Mouse (Mus musculus) stomach, embryonic 16.5 days (tissue): ENCODE data around the gene Entr1. TPM values are rescaled to one million over a fixed set of nuclear protein-coding genes. Genes with fewer than 3 reads are reported as not detected.
"Not testable (repeated sequence)": the region's sequence is repeated elsewhere in the genome, so short reads cannot be mapped to it uniquely, and the experiment has no call there.

ENCODE experiments used
- ATAC-seq: fragments of 200-750 bp; cut with Nextera tagmentation; 2 replicates; pipeline ENCODE4 v1.8.0; 2017; ENCODE audit warnings: moderate number of reproducible peaks, moderate TSS enrichment; ENCODE audit not compliant: insufficient read depth, low FRiP score
- H3K27ac ChIP-seq: fragments of 300-500 bp; sonication (generic); 2 replicates; pipeline ENCODE4 v1.5.1; 2014; ENCODE audit warnings: low read length
- H3K27me3 ChIP-seq: fragments of 300-500 bp; sonication (generic); 2 replicates; pipeline ENCODE4 v1.6.1; 2014; ENCODE audit warnings: low read length, control low read depth, mixed read lengths; ENCODE audit not compliant: control insufficient read depth, insufficient read depth
- H3K36me3 ChIP-seq: fragments of 300-500 bp; sonication (generic); 2 replicates; pipeline ENCODE4 v1.6.1; 2014; ENCODE audit warnings: low read length; ENCODE audit not compliant: control insufficient read depth, insufficient read depth
- H3K4me1 ChIP-seq: fragments of 300-500 bp; sonication (generic); 2 replicates; pipeline ENCODE4 v1.6.1; 2014; ENCODE audit warnings: low read length, control low read depth, mixed read lengths; ENCODE audit not compliant: control insufficient read depth, insufficient read depth
- H3K4me2 ChIP-seq: fragments of 300-500 bp; sonication (generic); 2 replicates; pipeline ENCODE4 v1.6.1; 2014; ENCODE audit warnings: low read depth, low read length, mixed read lengths
- H3K4me3 ChIP-seq: fragments of 300-500 bp; sonication (generic); replicated peaks from 2 replicates; pipeline ENCODE4 v1.5.1; 2014; ENCODE audit warnings: mild to moderate bottlenecking, low read length
- H3K9ac ChIP-seq: fragments of 300-500 bp; sonication (generic); 2 replicates; pipeline ENCODE4 v1.6.1; 2014; ENCODE audit warnings: low read length
- H3K9me3 ChIP-seq: fragments of 300-500 bp; sonication (generic); replicated peaks from 2 replicates; pipeline ENCODE4 v1.6.1; 2016; ENCODE audit warnings: low read length, control low read depth; ENCODE audit not compliant: control insufficient read depth
- WGBS: fragments of 180-500 bp; shearing (Covaris S2); extraction: QIAGEN DNeasy Blood & Tissue Kit; methylation state at CpG from one replicate; pipeline ENCODE4 v1.1.7; 2014; 5-methylcytosine and 5-hydroxymethylcytosine counted together
- polyA plus RNA-seq: library from polyadenylated mRNA; unstranded; fragments of >200 nt; fragmentation: Nextera tagmentation; extraction: Ambion mirVana; gene quantifications from 2 replicates; pipeline ENCODE4 v1.2.1, GENCODE M21; 2015

The Entr1 gene
- polyA plus RNA-seq, 1 experiment from 2014 or later: 105 TPM

DNA sequence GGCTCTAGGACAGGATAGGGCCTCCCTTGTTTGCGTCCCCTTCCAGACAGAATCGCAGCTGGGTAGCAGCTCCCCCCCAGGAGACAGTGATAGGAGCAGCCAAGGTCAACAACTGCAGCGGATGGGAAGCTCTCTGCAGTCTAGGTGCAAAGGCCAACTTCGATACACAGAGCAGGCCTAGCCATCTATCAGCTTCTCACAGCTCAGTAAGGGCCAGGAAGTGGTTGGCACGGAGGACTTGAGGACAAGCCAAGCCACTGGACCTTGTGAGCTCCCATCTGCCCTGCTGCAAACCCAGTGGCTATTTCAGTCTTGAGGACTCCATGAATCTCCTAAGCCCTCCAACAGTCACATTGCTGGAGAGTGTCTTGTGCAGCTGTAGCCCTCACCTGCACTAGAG is 10.5 kb upstream of the Entr1 start:
- Histone ChIP-seq H3K4me3 (no peak overlapping the region), H3K9me3 (no peaks in the 10 kb centered on the region), H3K4me2 (no peak overlapping the region), H3K27ac (no peak overlapping the region), H3K4me1 (no peaks in the 10 kb centered on the region), H3K36me3 (peaks cover 27% of the 10 kb centered on the region), H3K27me3 (no peaks in the 10 kb centered on the region), H3K9ac (no peak overlapping the region)
- WGBS: 80% methylated on average over 5 of the region's 5 CpGs
- ATAC-seq: no peak

DNA sequence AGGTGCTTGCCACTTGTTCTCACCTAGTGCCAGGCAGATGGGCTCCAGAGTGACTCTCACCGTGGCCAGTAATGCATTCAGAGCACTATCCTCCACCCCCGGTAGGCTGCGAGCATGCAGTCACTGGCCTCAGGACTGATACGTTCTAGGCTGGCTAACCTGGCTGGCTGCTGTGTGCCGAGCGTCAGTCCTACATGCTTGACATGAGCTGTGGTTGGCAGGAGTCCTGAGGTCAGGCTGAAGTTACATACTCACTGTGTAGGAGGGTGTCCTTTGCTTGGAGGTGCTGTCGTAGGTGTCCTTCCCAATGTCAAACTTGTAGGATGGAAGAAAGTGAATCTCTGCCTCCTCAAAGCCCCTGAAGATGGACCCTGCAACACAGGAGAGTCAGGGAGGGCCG is 9.9 kb upstream of the Entr1 start:
- 90% methylated on average over 8 of the region's 8 CpGs for WGBS
- Histone ChIP-seq H3K27me3 (no peaks in the 10 kb centered on the region), H3K4me3 (no peak overlapping the region), H3K4me1 (no peaks in the 10 kb centered on the region), H3K4me2 (no peak overlapping the region), H3K9me3 (no peaks in the 10 kb centered on the region), H3K36me3 (peaks cover 30% of the 10 kb centered on the region), H3K27ac (no peak overlapping the region), H3K9ac (no peak overlapping the region)
- ATAC-seq: no peak

DNA sequence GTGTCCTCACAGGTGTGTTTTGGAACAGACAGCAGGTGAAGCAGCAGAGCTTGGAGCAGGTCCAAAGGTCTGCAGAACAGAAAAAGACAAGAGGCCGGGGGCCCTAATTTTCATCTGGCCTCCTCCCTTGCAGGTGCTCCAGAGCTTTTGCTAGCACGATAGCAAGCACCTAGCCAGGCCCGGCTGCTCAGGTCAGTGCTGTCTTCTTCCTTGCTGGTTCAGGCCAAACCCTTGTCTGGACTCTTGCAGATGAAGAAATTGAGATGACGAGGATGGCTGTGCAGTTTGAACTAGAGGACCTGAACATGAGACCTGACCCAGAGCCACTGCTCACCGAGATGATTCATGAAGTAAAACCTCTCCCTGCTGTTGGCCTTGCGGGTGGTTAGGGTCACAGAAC is 2.5 kb upstream of the Entr1 start:
- Histone ChIP-seq H3K27me3 (no peaks in the 10 kb centered on the region), H3K9ac (no peak overlapping the region), H3K4me2 (no peak overlapping the region), H3K4me1 (peaks cover 14% of the 10 kb centered on the region), H3K9me3 (no peaks in the 10 kb centered on the region), H3K36me3 (peaks cover 41% of the 10 kb centered on the region), H3K4me3 (no peak overlapping the region), H3K27ac (no peak overlapping the region)
- 90% methylated on average over 6 of the region's 6 CpGs for WGBS
- no peak for ATAC-seq

DNA sequence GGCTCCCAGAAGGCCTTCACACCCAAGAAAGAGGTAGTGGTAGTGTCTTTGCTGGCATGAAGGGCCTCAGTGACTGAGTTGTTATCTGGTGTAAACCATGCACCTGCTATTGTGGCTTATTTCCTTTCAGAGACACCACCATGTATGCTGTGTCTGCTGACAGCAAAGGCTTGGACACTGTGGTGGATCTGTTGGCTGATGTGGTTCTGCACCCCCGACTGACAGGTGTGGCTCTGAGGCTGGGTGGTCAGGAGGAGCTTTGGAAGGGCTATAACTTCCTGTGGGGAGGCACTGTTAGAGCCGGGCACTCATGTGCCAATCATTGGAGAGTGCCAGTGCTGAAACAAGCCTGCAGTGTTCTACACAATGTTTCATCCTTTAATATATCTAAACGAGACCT is 1.8 kb upstream of the Entr1 start:
- no peak overlapping the region for H3K4me3 ChIP-seq
- H3K4me2 ChIP-seq: no peak overlapping the region
- 81% methylated on average over 3 of the region's 3 CpGs for WGBS
- no peak overlapping the region for H3K9ac ChIP-seq
- peaks cover 14% of the 10 kb centered on the region for H3K4me1 ChIP-seq
- H3K9me3 ChIP-seq: no peaks in the 10 kb centered on the region
- peaks cover 35% of the 10 kb centered on the region for H3K36me3 ChIP-seq
- ATAC-seq: no peak
- no peaks in the 10 kb centered on the region for H3K27me3 ChIP-seq
- H3K27ac ChIP-seq: no peak overlapping the region

DNA sequence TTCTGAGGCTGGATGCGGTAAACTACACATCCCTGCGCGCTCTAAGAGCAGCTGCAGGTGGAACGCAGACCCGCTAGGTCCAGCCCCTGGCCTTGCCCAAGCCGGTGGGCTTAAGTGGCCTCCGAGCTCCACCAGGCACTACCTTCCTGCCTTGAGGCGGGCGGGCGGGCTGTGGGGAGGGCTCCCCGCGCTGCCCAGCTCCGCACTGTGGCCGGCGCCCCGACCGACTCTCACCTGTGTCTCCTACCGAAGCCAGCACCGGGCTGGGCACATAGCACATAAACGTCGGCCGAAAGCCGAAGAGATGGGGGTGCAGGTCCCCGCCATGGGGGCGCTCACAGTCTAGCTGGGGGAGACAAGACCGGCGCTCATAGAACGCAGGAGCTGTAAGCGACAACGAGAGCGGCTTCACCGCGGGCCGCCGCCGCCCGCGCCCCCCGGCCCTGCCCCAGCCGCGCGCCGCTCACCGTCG is 398 bp downstream of the Entr1 start:
- under 1% methylated on average over 45 of the region's 45 CpGs for WGBS
- Histone ChIP-seq H3K4me2 (peak overlapping the region; percentile 83), H3K4me1 (peaks cover 14% of the 10 kb centered on the region), H3K4me3 (peak overlapping the region; percentile 94), H3K36me3 (peaks cover 18% of the 10 kb centered on the region; the same call in 1 of the 2 replicates), H3K27ac (peak overlapping the region; percentile 49), H3K9me3 (no peaks in the 10 kb centered on the region), H3K27me3 (no peaks in the 10 kb centered on the region), H3K9ac (peak overlapping the region; percentile 96)
- ATAC-seq: peak; percentile 52; the same call in 1 of the 2 replicates

DNA sequence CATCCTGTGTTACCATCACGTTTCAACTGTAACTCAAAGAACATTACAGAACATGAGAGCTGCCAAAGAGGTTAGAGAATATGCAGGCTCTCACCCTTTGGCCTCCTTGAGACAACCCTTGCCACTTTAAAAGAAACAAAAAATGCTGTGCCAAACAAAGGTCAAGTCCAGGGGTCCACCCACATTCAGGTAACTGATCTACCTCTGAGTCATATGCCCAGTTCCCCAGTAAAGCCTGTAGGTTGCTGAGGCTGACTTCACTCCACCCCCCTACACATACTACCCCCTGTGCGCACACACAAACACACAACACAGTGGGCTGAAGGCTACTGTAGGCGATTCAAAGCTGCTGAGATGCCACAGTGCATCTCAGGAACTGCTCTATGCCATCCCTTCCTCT is 1.4 kb downstream of the Entr1 start:
- H3K36me3 ChIP-seq: peaks cover 16% of the 10 kb centered on the region; the same call in 1 of the 2 replicates
- 82% methylated on average over 3 of the region's 3 CpGs for WGBS

DNA sequence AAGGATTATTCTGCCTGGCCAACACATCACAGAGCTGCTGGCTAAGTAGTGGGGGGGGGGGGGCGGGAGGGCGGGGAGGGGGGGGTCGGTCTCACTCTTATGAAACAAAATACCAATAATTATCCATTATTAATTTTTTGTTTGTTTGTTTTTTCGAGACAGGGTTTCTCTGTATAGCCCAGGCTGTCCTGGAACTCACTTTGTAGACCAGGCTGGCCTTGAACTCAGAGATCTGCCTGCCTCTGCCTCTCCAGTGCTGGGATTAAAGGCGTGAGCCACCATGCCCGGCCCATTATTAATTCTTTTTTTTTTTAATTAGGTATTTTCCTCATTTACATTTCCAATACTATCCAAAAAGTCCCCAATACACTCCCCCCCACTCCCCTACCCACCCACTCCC is 8.2 kb downstream of the Entr1 start:
- H3K27ac ChIP-seq, H3K4me1 ChIP-seq, H3K27me3 ChIP-seq, H3K36me3 ChIP-seq, H3K9me3 ChIP-seq, ATAC-seq: not testable (repeated sequence)
- peak overlapping the region; percentile 93 for H3K4me2 ChIP-seq
- peak overlapping the region; percentile 87 for H3K4me3 ChIP-seq
- WGBS: 31% methylated on average over 6 of the region's 6 CpGs
- H3K9ac ChIP-seq: peak overlapping the region; percentile 86

More for the DNA sequence above, 1.4 kb downstream of the Entr1 start:
- Histone ChIP-seq H3K4me3 (0 out of 2 replicates have a peak overlapping the region, but pooled peaks have one; percentile 94), H3K4me1 (peaks cover 14% of the 10 kb centered on the region), H3K9ac (no peak overlapping the region), H3K9me3 (no peaks in the 10 kb centered on the region), H3K27me3 (no peaks in the 10 kb centered on the region), H3K27ac (no peak overlapping the region), H3K4me2 (peak overlapping the region; percentile 83)
- ATAC-seq: no peak

DNA sequence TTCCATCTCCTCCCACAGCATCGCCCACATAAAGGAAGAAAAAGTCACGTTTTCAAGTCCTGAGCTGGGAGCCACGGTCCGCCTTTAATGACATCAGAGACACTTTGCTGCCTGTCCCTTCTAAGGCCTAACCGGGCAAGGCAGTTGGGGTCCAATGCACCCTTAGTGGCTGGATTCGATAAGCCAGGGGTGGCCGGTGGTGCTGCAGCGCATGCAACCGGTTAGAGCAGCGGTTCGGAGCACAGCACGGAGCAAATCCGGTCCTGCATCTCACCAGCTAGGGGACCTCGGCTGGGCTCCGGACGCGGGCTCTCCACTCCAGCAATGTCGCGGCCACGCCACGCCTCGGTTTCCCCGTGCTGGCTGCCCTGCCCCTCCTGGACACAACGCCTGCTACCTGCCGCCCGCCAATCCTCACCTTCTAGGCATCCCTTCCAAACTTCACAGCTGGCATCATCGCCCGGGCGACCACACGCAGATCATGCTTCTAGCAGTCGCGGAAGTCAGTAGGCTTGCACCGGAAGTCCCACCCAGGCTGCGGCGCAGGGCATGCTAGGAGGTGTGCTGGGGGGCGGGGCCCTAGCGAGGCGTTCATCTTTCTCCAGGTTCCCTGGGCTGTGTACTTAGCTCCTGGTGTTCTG is 8.9 kb downstream of the Entr1 start, which contains the start of gene Snapc4:
Gene Snapc4, minus strand, starts transcription at position 523 of the 641 bp plus-strand sequence.
- H3K36me3 ChIP-seq: 0 out of 2 replicates have a peak, but pooled peaks cover 9% of the 10 kb centered on the region
- peak; percentile 95 for ATAC-seq

DNA sequence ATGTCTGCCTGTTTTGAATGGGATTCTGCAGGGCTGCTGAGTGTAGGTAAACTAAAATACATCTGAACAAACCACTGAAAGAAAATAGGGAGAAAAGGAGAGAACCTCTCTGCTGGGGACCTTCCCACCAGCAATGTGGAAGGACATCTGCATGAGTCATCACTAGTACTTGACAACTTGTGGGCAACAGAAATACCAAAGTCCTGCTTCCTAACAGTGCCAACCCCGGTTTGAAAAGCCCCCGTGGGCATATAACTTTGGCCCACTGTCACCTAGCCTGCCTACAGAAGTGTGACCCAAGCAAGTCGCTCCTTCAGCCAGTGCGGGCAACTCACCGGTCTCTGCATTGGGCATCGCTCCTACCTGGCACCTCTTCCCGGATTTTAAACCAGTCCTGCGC is 16.7 kb downstream of the Entr1 start:
- 96% methylated on average over 8 of the region's 8 CpGs for WGBS
- Histone ChIP-seq H3K27me3 (no peaks in the 10 kb centered on the region), H3K27ac (no peak overlapping the region), H3K9me3 (no peaks in the 10 kb centered on the region), H3K4me1 (no peaks in the 10 kb centered on the region), H3K4me2 (no peak overlapping the region), H3K4me3 (no peak overlapping the region), H3K36me3 (peaks cover 41% of the 10 kb centered on the region), H3K9ac (no peak overlapping the region)
- ATAC-seq: no peak

More for the DNA sequence above, 8.9 kb downstream of the Entr1 start, which contains the start of gene Snapc4:
- Histone ChIP-seq H3K4me1 (no peaks in the 10 kb centered on the region; the same call in 1 of the 2 replicates), H3K27me3 (no peaks in the 10 kb centered on the region), H3K4me3 (peak within 1 kb of the TSS; percentile 87), H3K9ac (peak within 1 kb of the TSS; percentile 86), H3K9me3 (no peaks in the 10 kb centered on the region), H3K27ac (peak within 1 kb of the TSS; percentile 47; the same call in 1 of the 2 replicates), H3K4me2 (peak within 1 kb of the TSS; percentile 93)
- under 1% methylated on average over 38 of the region's 38 CpGs for WGBS
